Mouse (Mus musculus): Measurements from ENCODE around the gene Phlpp1. TPM values are rescaled to one million over a fixed set of nuclear protein-coding genes. Genes with fewer than 3 reads are reported as not detected.

Gene Phlpp1
- total RNA-seq, 2 experiments from 2014 or later = 49.7 to 51.1 TPM

GRCm38 (mm10) chr1:106369330-106369729 lies 197.8 kb downstream of the Phlpp1 start:
- no peak for DNase-seq
- intact Hi-C loops (cut with DNase I) = no loop called here

DNA sequence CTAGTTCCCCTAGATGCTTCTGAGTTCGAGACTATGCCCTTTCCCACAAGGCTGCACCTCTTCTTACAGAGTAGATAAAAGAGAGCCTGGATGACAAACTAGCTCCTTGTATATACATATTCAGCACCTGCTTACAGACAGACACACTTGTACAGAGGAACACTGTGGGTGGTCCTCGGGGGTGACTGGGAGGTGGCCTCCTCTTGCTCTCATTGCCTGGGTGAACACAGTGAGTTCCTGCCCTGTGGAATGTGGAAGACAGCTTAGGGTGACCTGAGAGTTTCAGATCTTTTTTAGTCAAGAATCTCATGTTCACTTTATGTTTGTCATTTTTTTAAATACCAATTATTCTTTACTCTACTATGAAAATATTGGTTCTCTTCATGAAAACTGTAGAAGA lies 200.9 kb downstream of the Phlpp1 start:
- intact Hi-C loops (cut with DNase I) = no loop called here
- DNase-seq = no peak

DNA sequence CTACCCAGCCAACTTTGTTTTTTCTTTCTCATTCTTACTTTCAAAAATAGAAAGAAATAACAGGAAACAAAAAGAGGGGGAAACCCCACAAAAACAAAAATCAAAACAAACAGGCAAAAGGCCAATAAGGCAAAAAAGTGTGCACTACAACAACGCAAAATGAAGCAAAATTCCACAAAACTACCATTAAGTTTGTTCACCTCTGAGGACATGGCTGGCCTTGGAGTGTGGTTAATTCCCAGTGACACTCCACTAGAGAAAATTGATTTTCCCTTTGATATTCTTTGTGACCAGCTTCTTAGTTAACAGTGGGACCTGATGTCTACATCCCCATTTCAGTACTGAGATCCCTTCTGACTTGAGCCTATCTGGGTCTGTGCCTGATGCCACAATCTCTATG lies 202.1 kb downstream of the Phlpp1 start:
- intact Hi-C loops (cut with DNase I) = no loop called here
- no peak for DNase-seq

- DNase-seq = no peak
- intact Hi-C loops (cut with DNase I) = no loop called here
These were observed 202.7 kb downstream of the Phlpp1 start for GRCm38 (mm10) chr1:106374274-106374673.

DNA sequence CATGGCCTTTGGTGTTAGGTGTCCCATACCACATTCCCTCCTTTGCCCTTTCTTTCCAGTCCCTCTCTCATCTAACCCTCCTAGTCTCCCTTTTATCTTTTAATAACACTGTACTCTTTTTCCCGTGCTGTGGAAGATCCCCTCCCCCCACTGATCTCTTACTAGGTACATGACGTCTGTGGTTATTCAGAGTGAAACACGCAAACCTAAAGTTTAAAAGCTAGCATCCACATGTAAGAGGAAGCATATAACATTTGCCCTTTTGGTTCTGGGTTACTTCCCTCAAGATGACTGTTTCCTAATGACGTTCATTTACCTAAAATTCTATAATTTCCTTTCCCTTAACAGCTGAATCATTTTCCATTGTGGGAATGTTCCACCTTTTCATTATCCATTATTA lies 203.4 kb downstream of the Phlpp1 start:
- intact Hi-C loops (cut with DNase I) = no loop called here

GRCm38 (mm10) chr1:106376003-106376402 lies 204.5 kb downstream of the Phlpp1 start:
- intact Hi-C loops (cut with DNase I) = no loop called here
- DNase-seq = no peak

More for the DNA sequence above, 203.4 kb downstream of the Phlpp1 start:
- no peak for DNase-seq

- intact Hi-C loops (cut with DNase I) = no loop called here
- no peak for DNase-seq
These were observed 208.9 kb downstream of the Phlpp1 start for GRCm38 (mm10) chr1:106380465-106380864.

GRCm38 (mm10) chr1:106386542-106386941 lies 215.0 kb downstream of the Phlpp1 start:
- intact Hi-C loops (cut with DNase I) = no loop called here
- DNase-seq = no peak

GRCm38 (mm10) chr1:106387264-106387663 lies 215.7 kb downstream of the Phlpp1 start:
- DNase-seq = no peak
- intact Hi-C loops (cut with DNase I) = no loop called here

- peak; percentile 67 for DNase-seq
- intact Hi-C loops (cut with DNase I) = no loop called here
These were observed 218.1 kb downstream of the Phlpp1 start for GRCm38 (mm10) chr1:106389673-106390072.

GRCm38 (mm10) chr1:106393072-106393471 lies 221.5 kb downstream of the Phlpp1 start:
- no peak for DNase-seq
- intact Hi-C loops (cut with DNase I) = no loop called here

GRCm38 (mm10) chr1:106394678-106395077 lies 223.1 kb downstream of the Phlpp1 start:
- intact Hi-C loops (cut with DNase I) = loop anchor here (2.0 to 5.0 kb wide), 2 partner anchors 222 to 324 kb away; partner anchors contain the start of gene Phlpp1
- DNase-seq = no peak

- DNase-seq = peak; percentile 69
- intact Hi-C loops (cut with DNase I) = loop anchor here (2.0 to 5.0 kb wide), 2 partner anchors 223 to 325 kb away; partner anchors contain the start of gene Phlpp1
These were observed 223.9 kb downstream of the Phlpp1 start for GRCm38 (mm10) chr1:106395476-106395875.

GRCm38 (mm10) chr1:106400900-106401634 lies 229.5 kb downstream of the Phlpp1 start:
- DNase-seq = no peak

DNA sequence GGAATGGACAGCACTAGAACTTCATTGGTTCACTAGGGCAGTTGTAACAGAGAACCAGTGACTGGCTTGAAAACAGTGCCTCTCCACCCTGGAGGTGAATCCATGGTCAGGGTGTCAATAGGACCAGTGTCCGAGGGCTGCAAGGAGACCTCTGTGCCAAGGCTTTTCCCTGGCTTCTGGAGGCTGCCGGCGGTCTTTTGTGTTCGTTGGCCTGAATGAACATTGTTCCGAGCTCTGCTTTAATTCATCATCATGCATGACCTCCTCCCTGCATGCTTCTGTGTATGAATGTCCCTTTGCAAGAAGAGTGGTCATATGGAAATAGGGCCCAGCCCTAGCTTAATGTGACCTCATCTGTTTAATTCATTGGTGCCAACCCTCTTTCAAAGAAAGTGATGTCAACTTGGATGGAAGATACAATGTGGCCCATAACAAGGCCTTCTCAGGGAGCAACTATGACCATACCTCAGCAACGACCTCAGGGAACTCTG lies 231.5 kb downstream of the Phlpp1 start:
- intact Hi-C loops (cut with DNase I) = no loop called here
- DNase-seq = no peak

More at GRCm38 (mm10) chr1:106400900-106401634, 229.5 kb downstream of the Phlpp1 start:
- intact Hi-C loops (cut with DNase I) = no loop called here

GRCm38 (mm10) chr1:106406852-106407251 lies 235.3 kb downstream of the Phlpp1 start:
- DNase-seq = peak; percentile 34
- intact Hi-C loops (cut with DNase I) = no loop called here

DNA sequence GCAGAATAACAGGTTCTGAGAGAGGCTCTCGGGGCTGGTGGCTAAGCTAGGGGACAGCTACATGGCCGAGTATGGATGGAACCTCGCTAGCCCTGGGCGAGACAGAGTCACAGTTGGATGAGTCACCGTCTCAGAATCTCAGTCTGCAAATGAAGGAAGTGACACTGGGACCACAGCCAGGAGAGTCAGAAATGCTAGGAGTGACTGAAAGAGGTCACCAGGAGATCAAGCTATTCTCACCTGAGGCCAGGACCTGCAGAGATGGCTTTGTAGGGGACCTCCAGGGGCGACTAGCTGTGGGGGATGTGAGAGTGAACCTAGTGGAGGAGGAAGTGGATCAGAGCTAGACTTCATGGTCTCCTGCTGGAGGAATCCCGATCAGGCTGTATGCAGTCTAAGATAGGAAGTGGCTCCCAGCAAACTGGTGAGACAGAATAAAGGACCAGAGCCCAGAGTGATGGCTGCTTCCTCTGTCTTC lies 236.4 kb downstream of the Phlpp1 start:
- intact Hi-C loops (cut with DNase I) = no loop called here
- DNase-seq = no peak

GRCm38 (mm10) chr1:106410858-106411257 lies 239.3 kb downstream of the Phlpp1 start:
- DNase-seq = no peak

DNA sequence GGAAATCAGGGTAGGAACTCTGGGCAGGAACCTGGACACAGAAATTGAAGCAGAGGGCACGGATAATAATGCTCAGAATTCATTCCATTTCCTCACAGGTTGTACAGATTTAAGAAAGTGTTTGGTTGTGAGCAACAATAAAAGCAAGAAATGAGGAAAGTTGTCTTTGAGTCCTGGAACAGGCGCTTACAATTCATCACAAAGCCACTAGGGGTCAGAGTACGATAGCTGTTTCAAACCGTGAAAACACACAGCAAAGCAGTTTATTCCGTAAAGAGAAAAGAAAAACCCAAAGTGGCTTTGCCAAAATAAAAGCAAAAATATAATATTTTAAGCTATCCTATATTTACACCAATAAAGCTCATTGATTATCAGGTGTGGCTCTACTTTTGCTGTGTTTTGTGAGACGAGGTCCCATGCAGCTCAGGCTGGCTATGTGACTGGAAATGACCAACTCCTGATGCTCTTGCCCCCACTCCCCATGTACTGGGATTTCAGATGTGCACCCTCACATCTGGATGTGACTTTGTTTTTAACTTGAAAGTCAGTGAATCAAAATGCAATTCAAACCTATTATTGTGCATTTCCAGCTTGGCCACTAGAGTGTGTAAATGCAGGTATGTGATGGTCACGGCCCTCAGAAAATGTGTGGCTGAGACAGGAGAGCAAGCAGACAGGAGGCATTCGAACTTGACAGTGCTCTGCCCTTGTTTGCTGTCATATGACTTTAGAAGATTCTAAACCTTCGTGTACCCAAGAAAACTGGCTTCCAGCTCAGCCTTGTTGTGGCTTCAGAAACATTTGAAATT lies 253.8 kb downstream of the Phlpp1 start:
- intact Hi-C loops (cut with DNase I) = loop anchor here (10.0 kb wide), 1 partner anchor 389 kb away; no protein-coding TSS in a partner anchor
- peak; percentile 31 for DNase-seq

More at GRCm38 (mm10) chr1:106410858-106411257, 239.3 kb downstream of the Phlpp1 start:
- intact Hi-C loops (cut with DNase I) = no loop called here

DNA sequence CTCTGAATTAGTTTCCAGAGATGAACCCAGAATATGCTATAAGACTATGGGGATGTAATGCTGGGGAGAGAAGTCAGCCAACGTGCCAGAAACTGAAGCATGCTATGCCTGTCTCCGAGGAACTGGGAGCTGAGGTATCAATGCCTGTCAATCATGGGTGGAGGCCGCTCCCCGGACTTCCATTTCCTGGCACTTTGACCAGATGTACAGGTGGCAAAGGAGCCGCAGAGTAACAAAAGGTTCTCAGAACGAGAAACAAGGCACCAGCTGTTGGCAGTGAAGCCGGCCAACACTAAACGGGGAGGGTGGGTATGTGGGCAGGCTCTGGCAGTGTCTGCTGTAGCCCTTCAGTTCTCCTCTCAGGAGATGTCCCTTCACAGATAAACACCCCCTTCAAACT lies 256.6 kb downstream of the Phlpp1 start:
- intact Hi-C loops (cut with DNase I) = loop anchor here (10.0 kb wide), 1 partner anchor 387 kb away; no protein-coding TSS in a partner anchor

GRCm38 (mm10) chr1:106428580-106428979 lies 257.0 kb downstream of the Phlpp1 start:
- DNase-seq = peak; percentile 25
- intact Hi-C loops (cut with DNase I) = loop anchor here (10.0 kb wide), 1 partner anchor 386 kb away; no protein-coding TSS in a partner anchor

More for the DNA sequence above, 256.6 kb downstream of the Phlpp1 start:
- DNase-seq = peak; percentile 83
